In genomic region chr12:27552809-27553208, GRCm38 (mm10) we compare ENCODE assay signal across 17 mouse cellular contexts.
A peak's percentile ranks its signal among the peaks of the same experiment; 100 is the strongest.
DNase-seq lines count a peak whose midpoint lies in the region; ATAC-seq lines count a peak whose summit lies in the region.
"Had no signal": no experiment of that assay in that cellular context is flagged by ENCODE, and none has a peak within 500 bp of the region (broad histone marks: within the 10 kb centered on the region; RNA-seq: fewer than 3 reads in every experiment).

No protein-coding gene starts in this region.

- H3K4me1 ChIP-seq in embryonic facial prominence, embryonic 14.5 days (ENCODE audit: control insufficient read depth, insufficient read depth, low read length), result no peaks in the 10 kb centered on the region
- H3K4me1 ChIP-seq: forebrain, embryonic 13.5 days; heart, embryonic 13.5 days; hindbrain, embryonic 15.5 days had no signal

- no peaks in the 10 kb centered on the region for H3K9me3 ChIP-seq in embryonic facial prominence, embryonic 14.5 days (ENCODE audit: control insufficient read depth, low read length)
- H3K9me3 ChIP-seq: forebrain, embryonic 13.5 days; heart, embryonic 13.5 days; hindbrain, embryonic 15.5 days had no signal

- peak; percentile 62; the same call in 1 of the 2 replicates for ATAC-seq in embryonic facial prominence, embryonic 14.5 days (ENCODE audit: low read depth)
- ATAC-seq: forebrain, embryonic 13.5 days; forebrain, postnatal 0 days had no signal

- H3K27ac ChIP-seq in embryonic facial prominence, embryonic 14.5 days (replicated peaks; ENCODE audit: low read depth, low read length), result no peak overlapping the region
- H3K27ac ChIP-seq: forebrain, embryonic 13.5 days; gastrocnemius, adult 2 months; heart, embryonic 13.5 days; hindbrain, embryonic 15.5 days had no signal

- no peak overlapping the region for H3K4me2 ChIP-seq in embryonic facial prominence, embryonic 14.5 days (ENCODE audit: low read depth, low read length)
- H3K4me2 ChIP-seq: forebrain, embryonic 13.5 days; heart, embryonic 13.5 days; hindbrain, embryonic 15.5 days had no signal

- H3K9ac ChIP-seq in embryonic facial prominence, embryonic 14.5 days (ENCODE audit: low read depth, low read length), result no peak overlapping the region
- H3K9ac ChIP-seq: forebrain, embryonic 13.5 days; forebrain, postnatal 0 days; heart, embryonic 13.5 days; hindbrain, embryonic 15.5 days had no signal

- 12% methylated on average over 1 of the region's 1 CpGs for WGBS in embryonic facial prominence, embryonic 14.5 days

- no peak overlapping the region for H3K4me3 ChIP-seq in embryonic facial prominence, embryonic 14.5 days (ENCODE audit: low read depth, low read length)
- H3K4me3 ChIP-seq: forebrain, embryonic 13.5 days; gastrocnemius, adult 2 months; heart, embryonic 13.5 days; hindbrain, embryonic 15.5 days had no signal

- no peaks in the 10 kb centered on the region for H3K27me3 ChIP-seq in embryonic facial prominence, embryonic 14.5 days (replicated peaks; ENCODE audit: control insufficient read depth, insufficient read depth, low read length)
- H3K27me3 ChIP-seq: forebrain, embryonic 13.5 days; heart, embryonic 13.5 days; hindbrain, embryonic 15.5 days had no signal

- peak; percentile 0 for DNase-seq in kidney, postnatal 14 days
- DNase-seq in kidney, adult 9 months, result no peak
- peak; percentile 50 for DNase-seq in retina, postnatal 1 day
- no peak for DNase-seq in retina, embryonic 14.5 days (ENCODE audit: low spot score)
- peak; percentile 84 for DNase-seq in embryonic facial prominence, embryonic 14.5 days (ENCODE audit: low spot score)
- no peak for DNase-seq in adrenal gland, adult 8-10 months
- no peak for DNase-seq in cerebellum, postnatal 25 days
- DNase-seq: adrenal gland, postnatal 14 days; cerebellum, adult 18-20 months; cerebellum, adult 9-11 months; forebrain, postnatal 0 days; gastrocnemius, adult 2 months; gastrocnemius, postnatal 25 days; heart, postnatal 36 days had no signal

- H3K36me3 ChIP-seq in embryonic facial prominence, embryonic 14.5 days (ENCODE audit: control insufficient read depth, insufficient read depth, low read length), result no peaks in the 10 kb centered on the region
- H3K36me3 ChIP-seq: heart, embryonic 13.5 days; hindbrain, embryonic 15.5 days had no signal

Comparison
In these comparisons a context has a peak if more than half of its experiments do, and no peak if none do; other contexts are left out.
1. DNase-seq: peak in kidney, postnatal 14 days (single experiment), retina, postnatal 1 day (single experiment) and embryonic facial prominence, embryonic 14.5 days (single experiment); none in kidney, adult 9 months (single experiment), retina, embryonic 14.5 days (single experiment), adrenal gland, adult 8-10 months (single experiment) and cerebellum, postnatal 25 days (0 of 2).